Mouse (Mus musculus): ENCODE data around the gene Has1. TPM values are rescaled to one million over a fixed set of nuclear protein-coding genes. Genes with fewer than 3 reads are reported as not detected.

Gene Has1
- polyA plus RNA-seq, 1 experiment, result 0.58 TPM

DNA sequence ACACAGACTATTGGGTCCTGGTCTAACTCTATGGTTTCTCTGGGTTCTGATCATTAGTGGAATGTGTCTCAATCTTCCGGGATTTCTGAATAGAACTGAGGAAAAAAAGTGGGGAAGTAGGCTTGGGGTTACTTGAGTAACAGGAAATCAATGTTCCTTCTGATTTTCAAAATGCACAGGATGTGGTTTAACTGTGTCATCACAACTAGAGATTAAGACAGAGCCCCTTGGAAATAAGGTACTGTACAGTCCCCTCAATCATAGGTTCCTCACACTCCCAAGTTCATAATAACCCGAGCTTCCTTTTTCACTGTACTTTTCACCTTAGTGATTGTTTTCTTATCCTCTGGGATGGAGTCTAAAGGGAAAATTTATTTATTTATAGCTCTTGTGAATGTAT lies 16.7 kb upstream of the Has1 start:
- no peak overlapping the region for H3K4me3 ChIP-seq (ENCODE audit: insufficient read depth, low read length)
- no peak overlapping the region for H3K27ac ChIP-seq (ENCODE audit: insufficient read depth, low read length)
- TF ChIP-seq POLR2A (IDR thresholded peaks at IDR 0.05; ENCODE audit: extremely low read depth, insufficient read depth, low read length) (no peak), CTCF (IDR thresholded peaks at IDR 0.05; ENCODE audit: extremely low read depth, insufficient read depth, low read length) (no peak)
- H3K4me1 ChIP-seq (ENCODE audit: control insufficient read depth, insufficient read depth, low read length), result no peaks in the 10 kb centered on the region

GRCm38 (mm10) chr17:17870892-17871550 lies 16.0 kb upstream of the Has1 start:
- Histone ChIP-seq H3K4me3 (ENCODE audit: insufficient read depth, low read length) (no peak overlapping the region), H3K27ac (ENCODE audit: insufficient read depth, low read length) (no peak overlapping the region), H3K4me1 (ENCODE audit: control insufficient read depth, insufficient read depth, low read length) (no peaks in the 10 kb centered on the region)
- TF ChIP-seq CTCF (IDR thresholded peaks at IDR 0.05; ENCODE audit: extremely low read depth, insufficient read depth, low read length), result no peak

DNA sequence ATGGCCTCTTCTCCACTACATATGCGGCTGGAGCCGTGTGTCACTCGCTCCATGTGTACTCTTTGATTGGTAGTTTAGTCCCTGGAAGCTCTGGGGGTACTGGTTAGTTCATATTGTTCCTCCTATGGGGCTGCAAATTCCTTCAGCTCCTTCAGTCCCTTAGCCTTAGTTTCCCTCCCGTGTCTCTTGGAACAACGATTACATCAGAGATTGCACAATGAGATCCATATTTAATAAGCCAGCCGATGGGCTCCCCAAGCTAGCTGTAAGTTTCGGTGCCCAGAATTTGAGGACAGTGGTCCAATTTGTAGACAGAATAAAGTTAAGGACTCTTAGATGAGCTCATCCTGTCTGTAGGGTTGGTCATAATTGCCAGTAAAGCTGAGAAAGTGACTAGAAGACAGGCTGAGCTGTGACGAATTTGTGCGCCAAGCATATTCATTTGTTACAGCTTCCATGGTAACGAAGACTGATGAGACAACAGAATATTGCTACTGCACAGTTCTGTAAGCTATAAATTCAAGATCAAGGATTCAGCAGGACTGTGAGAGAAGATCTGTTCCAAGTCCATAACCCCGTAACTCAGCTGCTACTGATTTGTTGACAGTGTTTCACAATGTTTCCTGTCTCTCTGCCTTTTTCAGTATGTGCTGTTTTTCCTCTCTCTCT lies 11.9 kb upstream of the Has1 start:
- TF ChIP-seq CTCF (IDR thresholded peaks at IDR 0.05; ENCODE audit: extremely low read depth, insufficient read depth, low read length) (no peak), POLR2A (IDR thresholded peaks at IDR 0.05; ENCODE audit: extremely low read depth, insufficient read depth, low read length) (no peak)
- Histone ChIP-seq H3K27ac (ENCODE audit: insufficient read depth, low read length) (no peak overlapping the region), H3K4me1 (ENCODE audit: control insufficient read depth, insufficient read depth, low read length) (no peaks in the 10 kb centered on the region), H3K4me3 (ENCODE audit: insufficient read depth, low read length) (no peak overlapping the region)

- no peak overlapping the region for H3K4me3 ChIP-seq (ENCODE audit: insufficient read depth, low read length)
- H3K4me1 ChIP-seq (ENCODE audit: control insufficient read depth, insufficient read depth, low read length), result no peaks in the 10 kb centered on the region
- no peak for TF ChIP-seq POLR2A (IDR thresholded peaks at IDR 0.05; ENCODE audit: extremely low read depth, insufficient read depth, low read length)
- TF ChIP-seq CTCF (IDR thresholded peaks at IDR 0.05; ENCODE audit: extremely low read depth, insufficient read depth, low read length), result no peak
- no peak overlapping the region for H3K27ac ChIP-seq (ENCODE audit: insufficient read depth, low read length)
Observed at GRCm38 (mm10) chr17:17865168-17865567, 10.2 kb upstream of the Has1 start.

DNA sequence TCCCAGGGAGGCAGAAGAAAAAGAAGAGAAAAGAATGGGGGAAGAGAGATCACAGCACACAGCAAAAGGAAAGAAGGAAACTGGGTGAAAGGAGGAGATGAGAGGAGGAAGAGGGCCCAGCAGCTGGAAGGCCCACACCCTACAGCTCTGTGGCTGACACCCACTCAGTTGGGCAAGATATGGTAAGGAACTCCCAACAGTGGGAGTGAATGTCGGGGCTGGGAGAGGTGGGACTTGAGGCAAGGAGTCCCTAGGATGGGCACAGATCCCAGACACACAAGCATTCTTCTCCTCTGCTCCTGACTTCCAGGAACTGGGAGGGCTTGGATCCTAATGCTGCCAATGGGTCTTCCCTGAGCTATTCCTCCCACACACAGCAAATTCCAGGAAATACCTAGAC lies 7.4 kb upstream of the Has1 start:
- Histone ChIP-seq H3K4me1 (ENCODE audit: control insufficient read depth, insufficient read depth, low read length) (no peaks in the 10 kb centered on the region), H3K4me3 (ENCODE audit: insufficient read depth, low read length) (no peak overlapping the region), H3K27ac (ENCODE audit: insufficient read depth, low read length) (no peak overlapping the region)
- TF ChIP-seq CTCF (IDR thresholded peaks at IDR 0.05; ENCODE audit: extremely low read depth, insufficient read depth, low read length), result no peak
- TF ChIP-seq POLR2A (IDR thresholded peaks at IDR 0.05; ENCODE audit: extremely low read depth, insufficient read depth, low read length), result no peak

DNA sequence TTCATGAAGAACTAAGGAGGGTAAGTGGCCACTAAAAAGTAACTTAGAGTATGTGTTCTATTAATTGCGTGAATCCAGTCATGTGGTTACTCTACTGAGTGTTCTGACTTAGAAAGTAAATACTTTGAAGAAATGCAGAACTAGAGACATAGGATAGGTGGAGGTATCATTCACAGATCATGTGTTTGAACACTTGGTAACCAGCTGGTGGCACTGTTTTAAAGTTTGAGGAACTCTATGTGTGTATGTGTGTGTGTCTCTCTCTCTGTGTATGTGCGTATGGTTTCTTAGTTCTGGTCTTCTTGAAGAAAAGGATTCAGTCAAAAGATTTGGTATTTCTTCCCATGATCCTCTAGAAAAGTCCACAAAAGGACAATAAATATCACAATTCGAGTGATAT lies 5.1 kb upstream of the Has1 start:
- TF ChIP-seq CTCF (IDR thresholded peaks at IDR 0.05; ENCODE audit: extremely low read depth, insufficient read depth, low read length) (no peak), POLR2A (IDR thresholded peaks at IDR 0.05; ENCODE audit: extremely low read depth, insufficient read depth, low read length) (no peak)
- H3K4me1 ChIP-seq (ENCODE audit: control insufficient read depth, insufficient read depth, low read length), result no peaks in the 10 kb centered on the region
- H3K4me3 ChIP-seq (ENCODE audit: insufficient read depth, low read length), result no peak overlapping the region
- no peak overlapping the region for H3K27ac ChIP-seq (ENCODE audit: insufficient read depth, low read length)

GRCm38 (mm10) chr17:17857446-17857845 lies 2.4 kb upstream of the Has1 start:
- H3K27ac ChIP-seq (ENCODE audit: insufficient read depth, low read length), result no peak overlapping the region
- no peak overlapping the region for H3K4me3 ChIP-seq (ENCODE audit: insufficient read depth, low read length)
- no peak for TF ChIP-seq POLR2A (IDR thresholded peaks at IDR 0.05; ENCODE audit: extremely low read depth, insufficient read depth, low read length)
- TF ChIP-seq CTCF (IDR thresholded peaks at IDR 0.05; ENCODE audit: extremely low read depth, insufficient read depth, low read length), result no peak
- no peaks in the 10 kb centered on the region for H3K4me1 ChIP-seq (ENCODE audit: control insufficient read depth, insufficient read depth, low read length)

GRCm38 (mm10) chr17:17856612-17857011 lies 1.6 kb upstream of the Has1 start:
- H3K4me3 ChIP-seq (ENCODE audit: insufficient read depth, low read length), result no peak overlapping the region

GRCm38 (mm10) chr17:17849906-17850712 lies 4.9 kb downstream of the Has1 start:
- peak overlapping the region; percentile 80 for H3K4me3 ChIP-seq (ENCODE audit: insufficient read depth, low read length)
- no peaks in the 10 kb centered on the region for H3K4me1 ChIP-seq (ENCODE audit: control insufficient read depth, insufficient read depth, low read length)
- H3K27ac ChIP-seq (ENCODE audit: insufficient read depth, low read length), result no peak overlapping the region; the same call in 1 of the 2 replicates
- no peak for TF ChIP-seq CTCF (IDR thresholded peaks at IDR 0.05; ENCODE audit: extremely low read depth, insufficient read depth, low read length)
- no peak for TF ChIP-seq POLR2A (IDR thresholded peaks at IDR 0.05; ENCODE audit: extremely low read depth, insufficient read depth, low read length)

More at GRCm38 (mm10) chr17:17856612-17857011, 1.6 kb upstream of the Has1 start:
- Histone ChIP-seq H3K27ac (ENCODE audit: insufficient read depth, low read length) (no peak overlapping the region), H3K4me1 (ENCODE audit: control insufficient read depth, insufficient read depth, low read length) (no peaks in the 10 kb centered on the region)
- TF ChIP-seq POLR2A (IDR thresholded peaks at IDR 0.05; ENCODE audit: extremely low read depth, insufficient read depth, low read length) (no peak), CTCF (IDR thresholded peaks at IDR 0.05; ENCODE audit: extremely low read depth, insufficient read depth, low read length) (no peak)

Measured in cortical plate, adult 2 months (tissue).